Mouse (Mus musculus) heart, embryonic 13.5 days (tissue): ENCODE measurements around the gene Sec24a. TPM values are rescaled to one million over a fixed set of nuclear protein-coding genes. Genes with fewer than 3 reads are reported as not detected.
A peak's percentile ranks its signal among the peaks of the same experiment; 100 is the strongest.

Experiments
- ATAC-seq: fragments of 200-750 bp; cut with Nextera tagmentation; 2 replicates; pipeline ENCODE4 v1.8.0; 2017; ENCODE audit warnings: moderate TSS enrichment; ENCODE audit not compliant: insufficient number of reproducible peaks, low FRiP score, low TSS enrichment; ENCODE audit errors: extremely low read depth
- H3K27ac ChIP-seq: fragments of 300-500 bp; sonication (generic); replicated peaks from 2 replicates; pipeline ENCODE4 v1.5.1; 2015; ENCODE audit warnings: moderate library complexity, mild to moderate bottlenecking, inconsistent platforms
- H3K27me3 ChIP-seq: fragments of 300-500 bp; sonication (generic); replicated peaks from 2 replicates; pipeline ENCODE4 v1.6.1; 2015; ENCODE audit warnings: mild to moderate bottlenecking, inconsistent platforms
- H3K36me3 ChIP-seq: fragments of 300-500 bp; sonication (generic); 2 replicates; pipeline ENCODE4 v1.6.1; 2015; ENCODE audit warnings: mild to moderate bottlenecking, inconsistent platforms
- H3K4me1 ChIP-seq: fragments of 300-500 bp; sonication (generic); 2 replicates; pipeline ENCODE4 v1.6.1; 2015; ENCODE audit warnings: inconsistent platforms
- H3K4me2 ChIP-seq: fragments of 300-500 bp; sonication (generic); 2 replicates; pipeline ENCODE4 v1.6.1; 2015; ENCODE audit warnings: inconsistent platforms, mild to moderate bottlenecking, moderate library complexity
- H3K4me3 ChIP-seq: fragments of 300-500 bp; sonication (generic); 2 replicates; pipeline ENCODE4 v1.5.1; 2015; ENCODE audit warnings: moderate library complexity, mild to moderate bottlenecking, inconsistent platforms
- H3K9ac ChIP-seq: fragments of 300-500 bp; sonication (generic); 2 replicates; pipeline ENCODE4 v1.6.1; 2015; ENCODE audit warnings: inconsistent platforms, mild to moderate bottlenecking, moderate library complexity
- H3K9me3 ChIP-seq: fragments of 300-500 bp; sonication (generic); 2 replicates; pipeline ENCODE4 v1.6.1; 2016; ENCODE audit warnings: inconsistent platforms
- WGBS: fragments of 180-500 bp; shearing (Covaris S2); methylation state at CpG from one replicate; pipeline ENCODE4 v1.1.7; 2015; ENCODE audit warnings: mixed read lengths; 5-methylcytosine and 5-hydroxymethylcytosine counted together
- polyA plus RNA-seq: library from polyadenylated mRNA; unstranded; fragments of >200 nt; fragmentation: Nextera tagmentation; extraction: Ambion mirVana; gene quantifications from 2 replicates; pipeline ENCODE4 v1.2.1, GENCODE M21; 2015

The Sec24a gene
- polyA plus RNA-seq, 1 experiment from 2014 or later, result 10.3 TPM

GRCm38 (mm10) chr11:51785926-51786325 lies 22.5 kb upstream of the Sec24a start:
- Histone ChIP-seq H3K27me3 (no peaks in the 10 kb centered on the region), H3K9me3 (peaks cover 3% of the 10 kb centered on the region; the same call in 1 of the 2 replicates), H3K36me3 (peaks cover 90% of the 10 kb centered on the region), H3K9ac (no peak overlapping the region), H3K4me3 (no peak overlapping the region), H3K4me1 (peaks cover 5% of the 10 kb centered on the region; the same call in 1 of the 2 replicates), H3K27ac (no peak overlapping the region), H3K4me2 (no peak overlapping the region)
- 87% methylated on average over 6 of the region's 6 CpGs for WGBS
- no peak for ATAC-seq

- ATAC-seq, result no peak
- WGBS, result 80% methylated on average over 6 of the region's 6 CpGs
- Histone ChIP-seq H3K4me1 (peaks cover 5% of the 10 kb centered on the region; the same call in 1 of the 2 replicates), H3K27me3 (no peaks in the 10 kb centered on the region), H3K27ac (no peak overlapping the region), H3K9me3 (peaks cover 3% of the 10 kb centered on the region; the same call in 1 of the 2 replicates), H3K9ac (no peak overlapping the region), H3K4me2 (no peak overlapping the region), H3K4me3 (no peak overlapping the region), H3K36me3 (peaks cover 73% of the 10 kb centered on the region)
Measured at GRCm38 (mm10) chr11:51782721-51783120, 19.3 kb upstream of the Sec24a start.

- no peak for ATAC-seq
- 77% methylated on average over 9 of the region's 9 CpGs for WGBS
- Histone ChIP-seq H3K27me3 (no peaks in the 10 kb centered on the region), H3K4me3 (no peak overlapping the region), H3K4me1 (peaks cover 5% of the 10 kb centered on the region; the same call in 1 of the 2 replicates), H3K4me2 (no peak overlapping the region), H3K27ac (no peak overlapping the region), H3K9me3 (peaks cover under 1% of the 10 kb centered on the region; the same call in 1 of the 2 replicates), H3K9ac (no peak overlapping the region), H3K36me3 (peaks cover 59% of the 10 kb centered on the region)
Measured at GRCm38 (mm10) chr11:51780773-51781267, 17.4 kb upstream of the Sec24a start.

GRCm38 (mm10) chr11:51777478-51777877 lies 14.0 kb upstream of the Sec24a start:
- Histone ChIP-seq H3K27me3 (no peaks in the 10 kb centered on the region), H3K9ac (no peak overlapping the region), H3K4me2 (no peak overlapping the region), H3K9me3 (no peaks in the 10 kb centered on the region), H3K4me3 (no peak overlapping the region), H3K27ac (no peak overlapping the region), H3K4me1 (peaks cover 5% of the 10 kb centered on the region; the same call in 1 of the 2 replicates), H3K36me3 (peaks cover 33% of the 10 kb centered on the region)
- no peak for ATAC-seq
- WGBS, result 90% methylated on average over 5 of the region's 5 CpGs

GRCm38 (mm10) chr11:51775507-51775906 lies 12.1 kb upstream of the Sec24a start:
- no peaks in the 10 kb centered on the region for H3K27me3 ChIP-seq
- H3K4me1 ChIP-seq, result no peaks in the 10 kb centered on the region
- WGBS, result 85% methylated on average over 3 of the region's 3 CpGs
- no peaks in the 10 kb centered on the region for H3K9me3 ChIP-seq
- no peak overlapping the region for H3K4me2 ChIP-seq
- H3K9ac ChIP-seq, result no peak overlapping the region
- H3K36me3 ChIP-seq, result peaks cover 13% of the 10 kb centered on the region
- H3K4me3 ChIP-seq, result no peak overlapping the region
- no peak for ATAC-seq
- no peak overlapping the region for H3K27ac ChIP-seq

- Histone ChIP-seq H3K36me3 (no peaks in the 10 kb centered on the region), H3K9me3 (no peaks in the 10 kb centered on the region), H3K4me3 (no peak overlapping the region), H3K4me1 (peaks cover 30% of the 10 kb centered on the region), H3K27me3 (no peaks in the 10 kb centered on the region), H3K4me2 (no peak overlapping the region), H3K9ac (no peak overlapping the region), H3K27ac (no peak overlapping the region)
- no peak for ATAC-seq
- 62% methylated on average over 5 of the region's 5 CpGs for WGBS
Measured at GRCm38 (mm10) chr11:51768296-51768695, 4.9 kb upstream of the Sec24a start.

- 69% methylated on average over 8 of the region's 8 CpGs for WGBS
- no peaks in the 10 kb centered on the region for H3K36me3 ChIP-seq
- H3K4me1 ChIP-seq, result peaks cover 35% of the 10 kb centered on the region
- H3K4me3 ChIP-seq, result no peak overlapping the region
- no peak overlapping the region for H3K9ac ChIP-seq
- H3K4me2 ChIP-seq, result no peak overlapping the region
- H3K27ac ChIP-seq, result no peak overlapping the region
- no peaks in the 10 kb centered on the region for H3K9me3 ChIP-seq
- H3K27me3 ChIP-seq, result no peaks in the 10 kb centered on the region; the same call in 1 of the 2 replicates
- ATAC-seq, result no peak
Measured at GRCm38 (mm10) chr11:51767579-51768220, 4.3 kb upstream of the Sec24a start.

- peaks cover 35% of the 10 kb centered on the region for H3K4me1 ChIP-seq
- H3K27ac ChIP-seq, result no peak overlapping the region
- no peaks in the 10 kb centered on the region for H3K36me3 ChIP-seq
- peaks cover 9% of the 10 kb centered on the region for H3K27me3 ChIP-seq
- ATAC-seq, result no peak
- H3K9me3 ChIP-seq, result no peaks in the 10 kb centered on the region
- peak overlapping the region; percentile 94 for H3K4me2 ChIP-seq
- H3K4me3 ChIP-seq, result peak overlapping the region; percentile 98
- H3K9ac ChIP-seq, result no peak overlapping the region; the same call in 1 of the 2 replicates
- WGBS, result 80% methylated on average over 4 of the region's 4 CpGs
Measured at GRCm38 (mm10) chr11:51764816-51765215, 1.4 kb upstream of the Sec24a start.

- ATAC-seq, result no peak
- peaks cover 9% of the 10 kb centered on the region for H3K27me3 ChIP-seq
- no peaks in the 10 kb centered on the region for H3K36me3 ChIP-seq
- H3K4me3 ChIP-seq, result peak overlapping the region; percentile 98
- H3K4me1 ChIP-seq, result peaks cover 35% of the 10 kb centered on the region
- no peaks in the 10 kb centered on the region for H3K9me3 ChIP-seq
- WGBS, result 5% methylated on average over 13 of the region's 13 CpGs
- H3K4me2 ChIP-seq, result peak overlapping the region; percentile 94
- H3K9ac ChIP-seq, result peak overlapping the region; percentile 97
- no peak overlapping the region for H3K27ac ChIP-seq
Measured at GRCm38 (mm10) chr11:51763955-51764354, 521 bp upstream of the Sec24a start.

- Histone ChIP-seq H3K4me1 (peaks cover 29% of the 10 kb centered on the region), H3K27me3 (peaks cover 9% of the 10 kb centered on the region), H3K9me3 (no peaks in the 10 kb centered on the region), H3K9ac (no peak overlapping the region), H3K27ac (no peak overlapping the region), H3K4me3 (no peak overlapping the region), H3K4me2 (no peak overlapping the region), H3K36me3 (no peaks in the 10 kb centered on the region)
- 70% methylated on average over 5 of the region's 5 CpGs for WGBS
- ATAC-seq, result no peak
Measured at GRCm38 (mm10) chr11:51761241-51761640, 2.2 kb downstream of the Sec24a start.

- H3K9ac ChIP-seq, result no peak overlapping the region
- H3K36me3 ChIP-seq, result no peaks in the 10 kb centered on the region
- no peaks in the 10 kb centered on the region for H3K9me3 ChIP-seq
- peaks cover 9% of the 10 kb centered on the region for H3K27me3 ChIP-seq
- WGBS, result 78% methylated on average over 6 of the region's 6 CpGs
- H3K27ac ChIP-seq, result no peak overlapping the region
- H3K4me2 ChIP-seq, result no peak overlapping the region
- H3K4me1 ChIP-seq, result peaks cover 24% of the 10 kb centered on the region
- ATAC-seq, result no peak
- no peak overlapping the region for H3K4me3 ChIP-seq
Measured at GRCm38 (mm10) chr11:51759941-51760657, 3.3 kb downstream of the Sec24a start.
